Mouse (Mus musculus) G1E (cell line): ENCODE measurements around the gene Gramd1b.

Experiments used
- CTCF ChIP-seq: IDR thresholded peaks from 2 replicates; pipeline ENCODE4 v1.5.1; 2012; ENCODE audit warnings: low read depth, low read length, inconsistent platforms, mixed read lengths
- GATA2 ChIP-seq: IDR thresholded peaks from 2 replicates; pipeline ENCODE4 v1.6.1; 2012; ENCODE audit warnings: low read depth, low read length, inconsistent platforms, borderline replicate concordance
- POLR2AphosphoS5 ChIP-seq: IDR thresholded peaks from 2 replicates; pipeline ENCODE4 v1.6.1; 2012; ENCODE audit warnings: low read depth, low read length, inconsistent platforms; ENCODE audit not compliant: insufficient replicate concordance
- TAL1 ChIP-seq: conservative IDR thresholded peaks from 2 replicates; pipeline ENCODE4 v1.6.1; 2012; ENCODE audit warnings: low read depth, low read length, inconsistent platforms, mixed read lengths

GRCm38 (mm10) chr9:40539588-40540140 is 8.5 kb upstream of the Gramd1b start:
- TF ChIP-seq CTCF, result no peak
- no peak for TF ChIP-seq POLR2AphosphoS5
- TF ChIP-seq GATA2, result no peak
- no peak for TF ChIP-seq TAL1
